Mouse (Mus musculus) B cell, adult 2 months (primary cell): ENCODE data around the gene Tceal7.
"Not testable (repeated sequence)": the region's sequence is repeated elsewhere in the genome, so short reads cannot be mapped to it uniquely, and the experiment has no call there.

ENCODE experiments used
- DNase-seq, 2 experiments: peaks; one replicate each; pipeline ENCODE4 v3.0.0; 2022

The Tceal7 gene

GRCm38 (mm10) chrX:136214729-136215677, at the start of gene Tceal7, which contains the start of gene Bex1:
Tceal7 (plus strand) TSS chrX:136214779.
Bex1 (minus strand) TSS chrX:136215513.
- not testable (repeated sequence) for DNase-seq

- no peak for DNase-seq
These were observed 44.0 kb upstream of the Tceal7 start for GRCm38 (mm10) chrX:136170625-136171024.

DNA sequence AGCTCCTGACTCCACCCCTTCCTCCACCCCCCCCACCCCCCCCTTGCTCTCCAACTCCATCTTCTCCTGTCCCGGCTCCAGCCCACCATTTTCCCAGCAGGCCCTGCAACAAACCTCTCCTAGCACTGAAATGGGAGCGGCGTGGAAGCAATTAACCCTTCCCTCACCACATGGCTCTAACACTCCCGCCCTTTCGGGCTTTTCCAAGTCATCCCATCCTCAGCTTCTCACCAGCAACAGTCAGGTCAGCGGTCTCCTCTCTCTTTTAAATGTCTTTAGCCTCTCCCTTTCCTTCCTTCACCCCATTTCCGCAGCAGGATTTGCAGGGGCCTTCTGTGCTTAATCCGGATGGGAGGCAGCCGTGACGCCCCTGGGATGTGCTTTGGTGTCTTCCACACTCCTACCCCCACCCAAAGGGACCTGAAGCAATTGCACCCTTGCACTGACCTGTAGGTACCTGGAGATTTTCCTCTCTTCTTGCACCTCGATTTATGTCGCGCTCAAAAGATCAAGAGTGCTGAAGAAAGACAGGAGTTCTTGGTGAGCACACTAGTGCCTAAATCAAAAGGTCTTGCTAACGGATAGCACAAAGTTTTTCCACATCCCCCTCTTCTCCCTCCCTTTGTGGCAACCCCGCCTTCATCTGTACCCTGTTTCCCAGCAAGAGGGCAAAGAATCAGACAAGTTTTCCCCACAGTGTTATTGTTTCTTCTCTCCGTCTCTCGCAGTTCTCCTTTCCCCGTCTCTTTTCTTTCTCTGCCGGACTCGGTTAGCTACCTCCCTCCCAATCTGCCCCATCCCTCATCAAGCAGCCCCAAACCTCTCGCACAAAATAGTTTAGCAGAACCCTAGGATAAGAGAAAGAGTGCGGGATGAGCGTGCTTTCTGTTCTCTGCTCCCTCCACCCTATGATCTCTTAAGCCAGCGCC, 43.1 kb upstream of the Tceal7 start:
- peak; percentile 1 for DNase-seq

- peak; percentile 33 to 35 for DNase-seq
These were observed 42.4 kb upstream of the Tceal7 start, which contains the start of gene Tceal8 for GRCm38 (mm10) chrX:136172118-136172551. Tceal8 (minus strand) TSS chrX:136172342.

DNA sequence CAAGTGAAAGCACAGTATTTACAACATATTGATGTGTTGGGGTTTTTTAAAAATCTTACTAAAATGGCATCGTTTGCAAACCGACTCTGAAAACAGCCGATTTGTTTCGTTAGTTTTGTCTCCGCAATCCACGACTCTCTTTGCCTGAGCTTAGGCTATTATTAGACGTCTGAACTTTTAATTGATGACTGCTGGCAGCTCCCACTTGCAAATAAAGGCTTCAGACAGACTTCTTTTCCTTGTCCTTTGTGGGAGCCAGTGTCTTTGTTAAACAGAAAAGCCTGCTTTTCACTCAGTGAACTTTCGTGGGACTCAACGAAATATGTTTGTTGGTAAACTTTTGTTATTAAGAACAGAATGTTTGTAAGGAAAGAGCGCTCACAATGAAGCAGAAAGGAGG, 41.8 kb upstream of the Tceal7 start:
- DNase-seq: no peak

GRCm38 (mm10) chrX:136180897-136181553, 33.6 kb upstream of the Tceal7 start:
- DNase-seq: no peak

GRCm38 (mm10) chrX:136183107-136183506, 31.5 kb upstream of the Tceal7 start:
- no peak for DNase-seq

GRCm38 (mm10) chrX:136195193-136195944, 19.2 kb upstream of the Tceal7 start:
- no peak for DNase-seq

DNA sequence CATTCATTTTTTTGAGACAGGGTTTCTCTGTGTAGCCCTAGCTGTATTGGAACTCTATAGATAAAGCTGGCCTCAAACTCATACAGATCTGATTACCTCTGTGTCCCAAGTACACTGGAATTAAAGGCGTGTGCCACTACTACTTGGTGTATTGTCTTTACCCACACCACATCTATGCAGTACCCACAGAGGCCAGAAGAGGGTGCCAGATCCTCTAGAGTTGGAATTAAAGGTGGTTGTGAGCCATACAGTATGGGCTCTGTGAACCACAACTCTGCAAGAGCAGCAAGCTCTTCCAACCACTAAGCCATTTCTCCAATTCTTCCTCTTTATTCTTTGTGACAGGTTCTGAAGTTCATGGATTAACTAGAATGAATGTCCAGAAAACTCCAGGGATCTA, 17.7 kb upstream of the Tceal7 start:
- peak; percentile 50 to 60 for DNase-seq

- DNase-seq: no peak
These were observed 11.3 kb upstream of the Tceal7 start for GRCm38 (mm10) chrX:136203257-136203656.

GRCm38 (mm10) chrX:136203664-136204066, 10.9 kb upstream of the Tceal7 start, which contains the start of gene Tceal5:
Tceal5 (minus strand) TSS chrX:136203876.
- DNase-seq: no peak

DNA sequence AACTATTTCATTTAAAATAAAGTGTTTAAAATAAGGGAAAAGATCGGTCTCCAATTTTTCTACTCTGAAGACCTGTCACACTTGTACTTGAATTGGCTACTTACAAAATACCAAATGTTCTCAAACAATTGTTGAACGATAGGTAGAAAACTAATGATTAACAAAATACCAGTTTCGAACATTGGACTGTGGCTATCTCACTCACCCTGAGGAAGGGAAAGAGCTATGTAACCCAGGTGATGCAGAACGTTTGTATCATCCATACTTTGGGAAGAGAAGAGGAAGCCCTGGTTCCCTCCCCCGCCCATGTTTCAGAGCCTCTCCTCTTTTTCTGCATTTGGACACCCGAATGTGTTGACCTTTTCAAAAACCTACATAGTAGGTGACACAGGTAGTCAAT, 10.2 kb upstream of the Tceal7 start:
- no peak for DNase-seq

DNA sequence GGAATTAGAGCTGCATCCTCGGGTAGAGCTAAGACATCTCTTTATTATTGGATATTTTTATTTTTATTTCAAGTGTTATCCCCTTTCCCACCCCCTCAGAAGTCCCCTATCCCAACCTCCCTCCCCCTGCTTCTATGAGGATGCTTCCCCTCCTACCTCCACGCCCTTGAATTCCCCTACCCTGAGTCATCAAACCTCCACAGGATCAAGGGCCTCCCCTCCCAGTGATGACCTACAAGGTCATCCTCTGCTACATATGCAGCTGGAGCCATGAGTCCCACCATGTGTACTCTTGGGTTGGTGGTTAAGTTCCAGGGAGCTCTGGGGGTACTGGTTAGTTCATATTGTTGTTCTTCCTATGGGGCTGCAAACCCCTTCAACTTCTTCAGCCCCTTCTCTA, 1.2 kb upstream of the Tceal7 start:
- DNase-seq: no peak

- DNase-seq: no peak
These were observed 1.7 kb downstream of the Tceal7 start for GRCm38 (mm10) chrX:136216303-136216702.

GRCm38 (mm10) chrX:136223714-136224113, 9.1 kb downstream of the Tceal7 start:
- DNase-seq: no peak

GRCm38 (mm10) chrX:136227768-136228167, 13.2 kb downstream of the Tceal7 start:
- DNase-seq: no peak

DNA sequence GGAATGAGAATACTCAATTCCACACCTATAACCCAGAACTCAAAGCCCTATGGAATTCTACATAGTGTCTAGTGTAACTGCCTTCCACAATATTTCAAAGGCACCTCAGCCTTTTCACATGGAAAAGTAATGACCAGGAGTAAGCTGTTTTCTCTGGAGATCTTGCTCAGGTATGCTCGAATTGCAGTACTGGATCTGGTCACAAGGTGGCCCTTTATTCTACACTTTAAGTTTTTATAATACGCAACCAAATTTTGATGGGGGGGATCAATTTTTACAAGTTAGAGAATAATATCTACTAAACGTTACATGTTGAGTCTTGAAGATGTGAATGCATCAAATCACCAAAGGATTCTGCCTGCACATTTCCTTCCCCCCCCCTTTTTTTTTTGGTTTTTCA, 23.5 kb downstream of the Tceal7 start:
- DNase-seq: peak; percentile 40 to 53

DNA sequence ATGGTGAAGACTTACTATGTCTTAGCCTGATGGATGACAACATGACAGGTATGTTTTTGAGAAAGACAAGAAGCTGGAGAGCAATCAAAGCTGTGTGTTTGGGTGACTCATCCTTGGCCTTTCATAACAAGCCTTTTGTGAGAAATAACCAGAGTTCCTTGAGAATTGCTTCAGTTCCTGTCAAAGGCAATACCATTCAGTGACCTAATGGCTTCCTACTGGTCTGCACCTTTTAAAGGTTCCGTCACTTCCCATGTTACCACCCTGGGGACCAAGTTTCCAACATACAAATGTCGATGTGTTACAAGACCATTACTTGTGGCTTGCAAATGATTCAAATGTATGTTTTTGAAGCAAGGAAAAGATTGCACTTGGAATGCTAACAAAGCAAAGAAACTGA, 28.6 kb downstream of the Tceal7 start:
- DNase-seq: no peak

DNA sequence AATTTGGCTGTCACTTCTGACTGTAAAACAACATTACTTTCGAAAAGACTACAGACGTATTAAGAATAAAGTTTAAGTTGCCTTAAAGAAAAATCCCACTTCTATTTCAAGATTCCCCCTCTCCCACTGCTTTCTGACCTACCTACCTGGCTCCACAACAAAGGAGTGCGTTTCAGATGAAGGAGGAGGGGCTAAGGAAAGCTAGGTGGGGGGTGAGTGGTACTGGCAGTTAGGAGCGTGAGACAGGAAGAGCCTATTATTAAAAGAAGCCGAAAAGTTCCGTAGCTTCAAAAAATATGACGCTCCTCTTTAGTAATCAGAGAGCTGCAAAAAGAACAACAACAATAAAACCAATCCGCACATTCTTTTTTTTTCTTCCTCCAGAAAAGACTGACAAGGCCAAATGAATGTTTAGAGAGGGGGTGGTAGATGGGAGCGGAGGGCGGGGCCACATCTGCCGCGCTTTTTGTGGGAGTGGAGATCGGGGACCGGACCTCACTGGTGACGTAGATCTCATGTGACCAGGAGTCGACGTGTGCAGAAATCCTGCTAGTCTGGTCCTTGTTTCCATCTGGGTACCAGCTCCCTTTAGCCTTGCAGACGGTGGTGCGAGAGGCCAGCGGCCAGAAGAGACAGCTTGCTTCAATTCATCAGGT, 30.1 kb downstream of the Tceal7 start, which contains the start of gene Tceal9:
Gene Tceal9, plus strand, starts transcription at position 506 of the 656 bp plus-strand sequence.
- peak; percentile 68 to 69 for DNase-seq

- peak; percentile 12 to 22 for DNase-seq
These were observed 31.0 kb downstream of the Tceal7 start for GRCm38 (mm10) chrX:136245521-136246071.

DNA sequence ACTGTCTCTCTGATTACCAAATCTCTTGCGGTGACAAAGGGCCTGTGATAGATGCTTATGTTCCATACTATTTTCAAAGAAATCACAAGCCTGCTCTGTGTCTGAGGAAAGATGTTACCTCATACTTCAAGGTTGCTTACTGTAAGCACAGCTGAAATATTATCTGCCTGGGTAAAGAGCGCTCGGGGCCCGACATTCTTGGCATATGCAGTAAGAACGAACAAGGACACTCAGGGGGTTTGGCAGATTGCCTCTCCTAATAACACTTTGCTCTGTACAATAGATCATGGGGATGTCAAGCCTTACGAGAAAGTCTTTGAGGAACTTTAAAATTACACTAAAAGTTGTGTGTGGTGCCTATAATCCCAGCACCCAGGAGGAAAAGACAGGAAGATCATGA, 34.2 kb downstream of the Tceal7 start:
- no peak for DNase-seq
